Mouse (Mus musculus) testis, postnatal 14 days (tissue): ENCODE measurements at regions not wholly inside any gene's neighbourhood (a gene's known extent, or its start where the extent isn't known, plus 50 kb on each side); places are given as distances from the start of the nearest gene placed in this dataset.
"Not testable (repeated sequence)": the region's sequence is repeated elsewhere in the genome, so short reads cannot be mapped to it uniquely, and the experiment has no call there.

Source experiments
- DNase-seq: peaks from one replicate; pipeline ENCODE4 v3.0.0; 2021; ENCODE audit warnings: low spot score

DNA sequence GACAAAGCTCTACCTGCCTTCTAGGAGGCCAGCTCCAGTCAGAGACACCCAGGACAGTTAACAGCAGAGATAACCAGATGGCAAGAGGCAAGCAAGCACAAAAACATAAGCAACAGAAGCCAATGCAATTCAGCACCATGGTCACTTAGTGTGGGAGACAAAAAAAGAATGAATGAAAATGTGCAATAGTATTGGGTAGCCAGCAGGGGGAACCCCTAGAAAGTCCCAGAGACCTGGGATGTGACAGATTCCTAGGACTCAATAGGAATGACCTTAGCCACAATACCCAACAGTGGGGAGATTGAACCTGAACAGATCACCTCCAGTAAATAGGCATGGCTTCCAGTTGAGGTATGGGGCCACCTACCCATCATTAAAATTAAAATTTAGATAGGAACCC, 409.0 kb upstream of the St6gal2 start:
- no peak for DNase-seq

DNA sequence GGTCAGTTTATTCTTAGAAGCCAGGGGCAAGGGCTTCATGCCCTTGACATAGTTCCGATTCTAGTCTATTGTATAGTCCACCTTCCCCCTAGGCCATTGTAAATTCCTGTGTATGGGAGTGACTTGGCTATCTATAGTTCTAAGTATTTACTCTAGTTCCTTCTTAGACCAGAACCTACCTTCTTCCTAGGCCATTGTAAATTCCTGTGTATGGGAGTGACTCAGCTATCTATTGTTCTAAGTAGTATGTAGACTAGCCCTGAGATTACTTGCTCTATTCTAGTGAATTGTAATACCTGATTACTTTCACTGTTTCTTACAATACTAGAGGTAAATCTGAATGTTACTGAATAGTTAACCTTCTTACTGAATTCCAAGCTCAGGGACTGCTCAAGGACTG, 405.0 kb upstream of the St6gal2 start:
- DNase-seq: not testable (repeated sequence)

DNA sequence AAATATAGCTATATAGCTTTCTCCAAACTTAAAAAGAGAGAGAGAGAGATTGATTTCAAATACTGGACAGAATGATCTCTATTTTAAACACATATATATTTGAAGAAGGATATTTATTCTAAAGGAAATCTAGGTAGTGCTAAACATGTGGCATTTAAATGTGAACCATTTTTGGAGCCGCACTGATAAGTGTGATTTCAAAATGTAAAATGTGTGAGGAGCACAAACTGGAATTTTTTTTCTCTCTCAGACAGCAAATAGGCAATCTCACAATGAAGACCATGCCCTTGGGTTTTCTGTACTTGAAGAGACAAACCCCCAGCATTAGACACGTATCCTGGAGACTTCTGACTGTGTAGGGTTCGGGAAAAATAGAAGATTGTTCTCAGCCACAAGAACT, 376.8 kb upstream of the St6gal2 start:
- no peak for DNase-seq

DNA sequence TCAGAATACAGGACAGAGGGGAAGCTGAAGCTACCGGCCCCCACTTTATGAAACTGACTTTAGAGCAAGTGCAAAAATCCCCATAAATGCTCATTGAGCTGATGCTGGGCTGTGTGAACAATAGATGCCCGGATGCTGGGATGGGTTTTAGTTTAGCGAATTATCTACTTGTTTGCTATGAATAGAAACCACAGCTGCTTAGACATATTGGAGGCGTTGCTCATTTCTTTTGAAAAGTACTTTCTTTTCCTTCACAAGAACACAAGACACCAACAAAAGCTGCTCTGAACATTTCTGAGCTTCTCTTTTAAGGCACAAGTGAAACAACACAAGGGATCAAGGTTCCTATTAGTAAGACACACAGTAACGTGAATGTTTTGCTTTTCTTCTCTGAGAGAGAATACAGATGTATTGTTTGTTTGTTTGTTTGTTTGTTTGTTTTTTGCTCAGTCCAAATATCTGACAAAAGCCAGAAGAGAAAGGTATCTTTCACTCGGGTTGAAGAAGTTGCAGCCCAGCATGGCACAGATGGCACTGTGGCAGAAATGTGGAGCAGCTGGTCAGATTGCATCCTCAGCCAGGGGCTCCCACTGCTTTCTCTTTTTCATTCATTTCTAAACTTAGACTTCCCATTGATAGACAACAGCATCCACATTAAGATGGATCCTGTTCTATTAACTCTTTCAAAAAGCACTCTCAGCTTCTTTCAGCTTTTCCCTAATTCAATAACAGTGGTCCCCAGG, 361.7 kb upstream of the St6gal2 start:
- no peak for DNase-seq

DNA sequence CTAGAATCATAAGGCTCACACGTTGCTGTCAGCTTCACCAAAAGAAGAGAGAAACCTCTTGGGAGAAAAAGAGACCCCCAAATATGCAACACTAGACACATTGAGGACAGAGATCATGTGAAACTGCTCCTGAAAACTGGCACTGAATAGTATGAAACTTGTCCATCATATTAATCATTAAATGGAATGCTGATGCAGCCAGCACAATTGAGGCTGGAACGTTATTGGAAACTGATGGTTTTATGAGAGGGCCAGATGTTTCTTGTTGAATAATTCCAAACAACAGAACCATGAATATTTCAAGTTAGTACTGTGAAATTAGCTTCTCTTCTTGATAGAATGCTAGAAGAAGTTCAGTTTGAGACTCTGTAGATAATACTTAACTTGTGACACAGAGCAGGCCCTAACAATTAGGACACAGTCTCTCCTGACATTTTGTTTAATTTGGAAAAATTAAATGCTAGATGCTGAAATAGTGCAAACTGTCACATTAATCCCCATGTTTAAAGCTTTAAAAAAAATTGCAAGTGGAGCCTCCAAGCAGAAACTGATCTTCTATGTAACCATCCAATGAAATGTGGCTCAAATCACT, 354.4 kb upstream of the St6gal2 start:
- DNase-seq: no peak

DNA sequence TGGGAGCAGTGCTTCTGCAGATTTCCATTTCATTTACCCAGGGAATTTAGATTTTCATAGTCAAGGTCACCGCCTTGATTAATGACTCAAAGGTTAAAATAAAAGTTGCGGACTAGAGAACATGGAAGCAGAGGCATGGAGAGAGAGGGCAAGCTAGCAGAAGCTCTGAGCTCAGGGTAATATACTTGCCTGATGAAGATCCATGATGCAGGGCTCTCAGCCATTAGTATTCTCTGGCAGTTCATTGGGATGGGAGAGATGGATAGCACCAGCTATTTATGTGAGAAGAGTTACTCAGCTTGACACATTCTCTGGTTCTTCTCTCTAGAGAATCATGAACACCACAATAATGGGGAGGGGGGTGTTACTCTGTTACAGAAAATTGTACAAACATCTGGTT, 341.7 kb upstream of the St6gal2 start:
- no peak for DNase-seq

DNA sequence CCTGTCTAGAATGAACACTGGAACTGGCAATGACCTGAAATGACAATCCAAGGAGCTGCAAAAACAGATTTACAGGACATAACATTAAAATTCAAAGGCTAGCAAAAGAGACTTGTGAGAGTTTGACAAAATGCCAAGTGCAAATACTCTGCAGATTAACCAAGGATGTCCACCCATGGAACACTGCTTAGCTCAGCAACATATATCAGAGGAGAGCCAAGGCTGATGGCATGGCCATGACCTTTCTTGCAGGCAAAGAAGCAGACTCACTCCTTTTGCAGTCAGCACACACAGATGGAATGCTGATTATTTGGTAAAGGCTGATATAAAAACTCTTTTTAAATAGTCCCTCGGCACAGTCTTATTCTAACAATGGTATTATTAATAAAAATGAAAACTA, 320.3 kb upstream of the St6gal2 start:
- DNase-seq: peak; percentile 52

DNA sequence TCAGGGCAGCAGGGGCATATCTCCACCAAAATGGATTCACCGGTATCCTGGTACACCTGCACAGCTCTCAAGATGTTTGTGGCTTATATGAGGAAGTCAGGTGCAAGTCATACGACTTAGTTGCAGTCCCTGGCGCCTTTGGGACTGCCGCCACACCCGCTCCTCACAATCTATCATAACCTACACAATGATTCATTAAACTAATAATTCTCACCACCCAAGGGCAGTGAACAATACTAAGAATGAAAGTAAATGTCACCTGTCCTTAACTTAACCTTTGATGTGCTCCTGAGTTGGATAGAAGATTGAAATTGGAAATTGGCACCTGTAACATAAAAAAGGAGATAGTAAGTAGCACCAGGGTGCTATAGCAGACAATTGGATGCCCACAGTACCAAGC, 315.1 kb upstream of the St6gal2 start:
- not testable (repeated sequence) for DNase-seq
